Mouse (Mus musculus): Measurements from ENCODE around the gene Scyl3.

The Scyl3 gene

GRCm38 (mm10) chr1:163964008-163964689 lies 35.2 kb downstream of the Scyl3 start:
- WGBS: 84% methylated on average over 10 of the region's 10 CpGs

DNA sequence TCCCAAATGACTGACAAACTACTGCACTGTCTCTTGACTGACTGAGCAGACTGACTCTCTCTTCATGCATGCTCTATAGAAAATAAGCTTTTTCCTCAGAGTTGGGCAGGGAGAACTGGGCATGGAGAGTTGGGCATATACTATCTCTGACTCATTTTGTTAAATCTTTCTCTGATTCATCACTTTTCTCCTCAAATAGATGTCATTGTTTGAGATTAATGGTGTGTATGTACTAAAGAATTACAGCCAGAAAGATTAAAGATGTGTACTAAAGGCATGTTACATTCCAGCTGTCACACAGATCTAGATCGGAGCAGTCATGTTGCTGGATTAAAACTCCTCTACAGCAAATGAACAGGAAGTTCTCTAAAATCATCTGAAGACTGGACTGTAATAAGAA lies 45.6 kb downstream of the Scyl3 start:
- 81% methylated on average over 1 of the region's 1 CpGs for WGBS

DNA sequence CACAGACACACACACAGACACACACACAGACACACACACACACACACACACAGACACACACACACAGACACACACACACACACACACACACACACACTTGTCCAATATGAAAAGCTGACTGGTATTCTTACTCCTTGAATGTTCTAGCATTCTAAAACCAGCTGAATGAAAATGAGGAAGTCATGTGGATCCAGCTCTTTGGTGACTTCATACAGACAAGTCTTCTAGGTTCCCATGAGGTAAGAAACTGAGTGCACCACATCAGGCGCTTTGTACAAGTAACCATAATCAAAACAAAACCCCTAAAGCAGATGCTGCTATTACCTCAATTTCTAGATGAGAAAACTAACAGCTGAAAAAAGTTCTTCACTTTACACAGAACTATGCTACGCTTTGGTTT lies 46.2 kb downstream of the Scyl3 start:
- 95% methylated on average over 2 of the region's 2 CpGs for WGBS

GRCm38 (mm10) chr1:163976515-163976914 lies 47.6 kb downstream of the Scyl3 start:
- 86% methylated on average over 1 of the region's 1 CpGs for WGBS

DNA sequence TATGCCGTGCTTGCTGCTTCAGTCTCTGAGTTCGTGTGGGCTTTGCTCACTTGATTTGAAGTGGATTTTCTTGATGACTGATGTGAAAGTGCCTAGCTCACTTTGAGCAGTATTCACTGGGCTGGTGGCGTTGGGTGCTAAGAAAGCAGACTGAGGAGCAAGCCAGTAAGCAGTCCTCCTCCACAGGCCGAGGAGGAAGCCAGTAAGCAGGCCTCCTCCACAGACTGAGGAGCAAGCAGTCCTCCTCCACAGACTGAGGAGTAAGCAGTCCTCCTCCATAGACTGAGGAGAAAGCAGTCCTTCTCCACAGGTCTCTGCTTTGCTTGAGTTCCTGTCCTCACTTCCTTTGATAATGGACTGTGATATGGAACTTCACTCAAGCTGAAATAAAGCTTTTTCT lies 63.5 kb downstream of the Scyl3 start:
- WGBS: 80% methylated on average over 4 of the region's 4 CpGs

DNA sequence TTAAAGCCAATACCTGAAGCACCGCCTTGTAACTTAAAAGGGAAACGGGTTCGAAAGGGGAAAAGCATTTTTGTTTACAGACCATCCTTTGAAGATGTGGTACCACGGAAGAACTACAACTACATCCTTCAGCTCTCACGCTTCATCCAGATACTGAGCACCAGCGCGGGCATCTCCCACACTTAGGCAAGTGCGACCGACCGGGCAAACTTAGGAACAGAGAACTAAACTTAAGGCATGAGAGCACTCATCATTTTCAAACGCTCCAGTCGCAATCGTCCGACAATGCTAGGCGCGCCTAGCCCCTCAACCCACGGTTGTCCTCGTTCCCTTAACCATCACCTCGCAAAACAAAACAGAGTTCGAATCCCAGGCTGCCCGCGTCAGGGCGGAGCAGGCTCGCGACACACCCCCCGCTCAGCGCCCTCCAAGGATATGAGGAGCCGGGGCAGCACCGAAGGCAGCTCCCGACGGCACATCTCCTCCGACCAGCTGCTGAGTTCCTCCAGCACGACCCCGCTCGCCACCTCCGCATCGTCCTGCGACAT lies 65.3 kb downstream of the Scyl3 start:
- 1% methylated on average over 38 of the region's 38 CpGs for WGBS

DNA sequence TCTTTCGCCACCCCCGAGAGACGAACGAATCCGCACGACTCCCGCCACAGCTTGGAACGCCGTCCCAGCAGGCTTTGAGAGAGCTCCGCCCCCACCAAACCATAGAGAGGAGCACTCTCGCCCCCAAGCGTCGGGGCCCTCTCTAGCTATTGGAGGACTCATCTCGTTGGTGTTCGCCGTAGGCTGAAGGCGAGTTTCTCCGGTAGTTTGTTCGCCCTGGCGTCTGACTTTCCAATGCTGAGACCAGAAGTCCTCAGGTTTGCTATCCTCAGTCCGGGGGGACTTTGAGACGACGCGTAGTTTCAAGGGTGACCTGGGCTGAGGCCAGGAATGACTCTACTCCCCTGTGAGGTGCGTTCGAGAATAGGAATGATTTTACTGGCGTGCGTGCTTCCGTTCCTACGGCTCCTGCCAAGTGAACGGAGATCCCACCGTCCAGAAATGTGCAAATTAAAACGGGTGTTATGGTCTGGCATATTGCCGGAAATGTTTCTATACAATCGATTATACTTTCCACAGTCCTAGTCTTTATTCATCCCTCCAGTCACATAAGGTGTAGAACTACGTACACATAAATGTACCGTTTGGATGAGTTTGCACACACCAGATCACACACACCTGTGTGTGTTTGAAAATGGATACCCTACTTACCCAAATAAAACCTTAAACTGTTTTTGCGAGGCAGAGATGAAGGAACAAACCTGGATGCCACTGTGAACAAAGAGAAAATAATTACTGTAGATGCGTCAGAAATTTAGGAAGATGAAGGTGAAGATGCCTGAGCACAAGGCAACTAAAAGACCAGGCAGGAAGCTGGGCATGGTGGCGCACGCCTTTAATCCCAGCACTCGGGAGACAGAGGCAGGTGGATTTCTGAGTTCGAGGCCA lies 66.1 kb downstream of the Scyl3 start, which contains the start of the genes BC055324 and Mettl18:
Gene BC055324, minus strand, starts transcription at position 76 of the 888 bp plus-strand sequence.
Gene Mettl18, plus strand, starts transcription at position 169 of the 888 bp plus-strand sequence.
- 2% methylated on average over 42 of the region's 43 CpGs for WGBS

- 48% methylated on average over 2 of the region's 2 CpGs for WGBS
Observed at GRCm38 (mm10) chr1:163995609-163995913, 66.7 kb downstream of the Scyl3 start.

- WGBS: 72% methylated on average over 6 of the region's 6 CpGs
Observed at GRCm38 (mm10) chr1:164001831-164002452, 73.0 kb downstream of the Scyl3 start.

DNA sequence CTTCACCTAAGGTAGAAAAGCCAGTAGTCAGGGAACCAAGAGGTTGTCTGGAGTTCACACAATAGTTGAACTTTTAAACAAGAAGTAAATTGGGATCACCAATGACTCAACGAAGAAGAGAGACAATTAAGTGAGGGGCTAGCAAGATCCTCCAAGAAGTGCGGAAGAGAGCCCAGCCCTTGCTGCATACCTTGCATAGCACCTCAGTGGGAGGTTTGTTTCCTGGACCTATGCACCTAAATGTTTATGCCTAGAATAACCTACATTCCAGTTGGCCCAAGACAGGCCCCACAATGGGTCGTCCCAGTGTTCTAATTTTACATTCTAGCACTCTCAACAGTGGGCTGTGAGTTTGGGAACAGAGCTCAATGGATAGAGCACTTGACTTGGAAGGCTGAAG lies 75.4 kb downstream of the Scyl3 start:
- WGBS: 80% methylated on average over 3 of the region's 3 CpGs

All from cerebral cortex, adult 2 months (tissue).